Mouse (Mus musculus) liver, embryonic 14.5 days (tissue): ENCODE measurements around the gene Eml2. TPM values are rescaled to one million over a fixed set of nuclear protein-coding genes. Genes with fewer than 3 reads are reported as not detected.

ENCODE experiments used
- ATAC-seq: fragments of 200-750 bp; cut with Nextera tagmentation; 2 replicates; pipeline ENCODE4 v1.8.0; 2017; ENCODE audit warnings: moderate number of reproducible peaks, mild to moderate bottlenecking, moderate library complexity; ENCODE audit not compliant: insufficient read depth
- DNase-seq, 3 experiments: peaks; one replicate each; pipeline ENCODE4 v3.0.0-alpha.2; 2012 to 2013; ENCODE audit warnings: low read depth in 3 of 3, low spot score in 3 of 3
- H3K27ac ChIP-seq: fragments of 300-500 bp; sonication (generic); 2 replicates; pipeline ENCODE4 v1.5.1; 2014; ENCODE audit warnings: moderate library complexity, mild to moderate bottlenecking, control low read depth, inconsistent platforms
- H3K27me3 ChIP-seq: fragments of 300-500 bp; sonication (generic); 2 replicates; pipeline ENCODE4 v1.6.1; 2014; ENCODE audit warnings: mild to moderate bottlenecking, low read length, moderate library complexity; ENCODE audit not compliant: control insufficient read depth, insufficient read depth
- H3K36me3 ChIP-seq: fragments of 300-500 bp; sonication (generic); replicated peaks from 2 replicates; pipeline ENCODE4 v1.6.1; 2014; ENCODE audit warnings: low read depth; ENCODE audit not compliant: control insufficient read depth, insufficient read depth
- H3K4me1 ChIP-seq, 2 experiments: fragments of 200-500 bp in 1 of 2; fragments of 300-500 bp in 1 of 2; sonication (generic) in 1 of 2; replicated peaks; 2 replicates each; pipeline ENCODE4 v1.6.1; 2012 to 2014; ENCODE audit warnings: antibody characterized with exemption in 1 of 2, inconsistent platforms in 1 of 2, low read length in 1 of 2; ENCODE audit not compliant: control insufficient read depth in 2 of 2, insufficient read depth in 2 of 2
- H3K4me2 ChIP-seq: fragments of 300-500 bp; sonication (generic); 2 replicates; pipeline ENCODE4 v1.6.1; 2014; ENCODE audit warnings: low read depth, mild to moderate bottlenecking, control low read depth, moderate library complexity
- H3K4me3 ChIP-seq, 2 experiments: fragments of 200-500 bp in 1 of 2; fragments of 300-500 bp in 1 of 2; sonication (generic) in 1 of 2; 2 replicates each; pipeline ENCODE4 v1.5.1; 2012 to 2014; ENCODE audit warnings: low read depth in 2 of 2, low read length in 2 of 2, mild to moderate bottlenecking in 2 of 2, control low read depth in 1 of 2, inconsistent platforms in 1 of 2, moderate library complexity in 1 of 2; ENCODE audit not compliant: insufficient read depth in 1 of 2
- H3K9ac ChIP-seq: fragments of 300-500 bp; sonication (generic); replicated peaks from 2 replicates; pipeline ENCODE4 v1.6.1; 2014; ENCODE audit warnings: mild to moderate bottlenecking, control low read depth, moderate library complexity
- H3K9me3 ChIP-seq: fragments of 300-500 bp; sonication (generic); 2 replicates; pipeline ENCODE4 v1.6.1; 2016; ENCODE audit warnings: low read length, mixed read lengths; ENCODE audit not compliant: control insufficient read depth
- CTCF ChIP-seq: IDR thresholded peaks from 2 replicates; pipeline ENCODE4 v1.5.1; 2016; ENCODE audit warnings: antibody characterized with exemption, low read depth, control low read depth
- EP300 ChIP-seq: IDR thresholded peaks from 2 replicates; pipeline ENCODE4 v1.6.1; 2016; ENCODE audit warnings: antibody characterized with exemption, low read depth
- WGBS: fragments of 180-500 bp; shearing (Covaris S2); extraction: QIAGEN DNeasy Blood & Tissue Kit; methylation state at CpG from one replicate; pipeline ENCODE4 v1.1.7; 2014; ENCODE audit not compliant: insufficient replicate concordance; 5-methylcytosine and 5-hydroxymethylcytosine counted together
- polyA plus RNA-seq, 2 experiments: library from polyadenylated mRNA; depleted of rRNA in 1 of 2; stranded (reverse) in 1 of 2; unstranded in 1 of 2; fragments of >200 nt; fragmentation: Nextera tagmentation in 1 of 2; extraction: Ambion mirVana in 1 of 2; gene quantifications; 2 replicates each; pipeline versions ENCODE4 v1.2.1 to v1.2.3; 2012 to 2014

The Eml2 gene
- polyA plus RNA-seq, 2 experiments, result 0.98 to 7.3 TPM

DNA sequence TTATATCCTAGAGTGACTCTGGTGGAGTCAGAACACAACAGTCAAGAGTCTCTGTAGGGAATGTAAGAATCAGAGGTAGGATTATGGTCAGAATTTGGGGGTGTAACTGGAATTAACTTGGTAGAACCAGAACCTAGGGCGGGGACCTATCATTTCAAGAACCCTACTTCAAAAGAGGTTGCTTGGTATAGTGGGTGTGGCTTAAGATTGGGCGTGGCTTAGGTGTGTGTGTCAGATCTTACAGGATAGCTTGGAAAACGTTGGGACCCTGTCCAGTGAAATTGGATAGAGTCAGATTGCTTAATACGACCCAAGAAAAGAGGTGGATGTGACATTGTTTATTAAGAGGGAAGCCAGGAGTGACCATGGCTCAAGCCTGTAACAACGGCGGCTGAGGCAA is 3.7 kb downstream of the Eml2 start:
- no peak for ATAC-seq
- WGBS, result 36% methylated on average over 6 of the region's 6 CpGs
- H3K27ac ChIP-seq, result no peak overlapping the region
- DNase-seq, result no peak
- H3K36me3 ChIP-seq, result no peaks in the 10 kb centered on the region
- peaks cover 51% of the 10 kb centered on the region for H3K27me3 ChIP-seq
- H3K4me3 ChIP-seq, result peak overlapping the region in 1 of 2 experiments; percentile 16; a peak in 1 of 4 replicates
- peak overlapping the region; percentile 44 for H3K4me2 ChIP-seq
- H3K9me3 ChIP-seq, result no peaks in the 10 kb centered on the region
- no peak overlapping the region; the same call in 1 of the 2 replicates for H3K9ac ChIP-seq
- no peak for TF ChIP-seq EP300
- TF ChIP-seq CTCF, result no peak
- H3K4me1 ChIP-seq, result peaks cover 11 to 27% of the 10 kb centered on the region in 2 experiments

DNA sequence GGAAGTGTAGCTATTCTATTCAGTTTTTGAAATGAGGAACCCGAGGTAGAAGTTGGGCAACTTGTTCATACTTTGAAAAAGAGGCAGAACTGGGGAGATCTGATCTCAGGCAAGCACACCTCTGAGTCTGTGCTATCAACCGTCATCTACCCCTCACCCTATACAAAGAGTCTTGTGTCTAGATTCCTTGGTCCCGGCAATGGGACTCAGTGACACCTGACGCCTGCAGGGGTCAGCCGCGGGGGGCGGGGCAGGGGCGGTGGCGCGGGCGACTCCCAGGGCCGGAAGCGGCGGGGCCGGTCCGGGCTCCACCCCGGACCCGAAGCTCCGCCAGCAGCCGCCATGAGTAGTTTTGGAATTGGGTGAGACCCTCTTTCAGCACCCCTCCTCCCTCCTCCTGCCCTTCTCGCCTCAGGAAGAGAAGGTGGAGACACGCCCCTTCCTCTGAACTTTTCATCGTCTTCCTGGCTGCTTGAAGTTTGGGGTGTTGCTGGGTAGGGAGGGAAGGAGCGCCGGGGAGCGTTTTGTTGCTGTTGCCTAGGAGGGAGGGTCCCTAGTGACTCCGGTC is 4.7 kb downstream of the Eml2 start:
- H3K27ac ChIP-seq, result no peak overlapping the region
- peaks cover 43% of the 10 kb centered on the region for H3K27me3 ChIP-seq
- H3K4me1 ChIP-seq, result peaks cover 11 to 27% of the 10 kb centered on the region in 2 experiments
- H3K9me3 ChIP-seq, result no peaks in the 10 kb centered on the region
- TF ChIP-seq CTCF (0 out of 2 replicates have a peak, but pooled peaks have one; percentile 9), EP300 (no peak)
- H3K4me2 ChIP-seq, result peak overlapping the region; percentile 73
- peak overlapping the region; percentile 59 for H3K9ac ChIP-seq
- WGBS, result under 1% methylated on average over 27 of the region's 27 CpGs
- ATAC-seq, result peak; percentile 43; the same call in 1 of the 2 replicates
- peak overlapping the region; percentile 63 to 85 for H3K4me3 ChIP-seq
- H3K36me3 ChIP-seq, result no peaks in the 10 kb centered on the region
- DNase-seq, result no peak

DNA sequence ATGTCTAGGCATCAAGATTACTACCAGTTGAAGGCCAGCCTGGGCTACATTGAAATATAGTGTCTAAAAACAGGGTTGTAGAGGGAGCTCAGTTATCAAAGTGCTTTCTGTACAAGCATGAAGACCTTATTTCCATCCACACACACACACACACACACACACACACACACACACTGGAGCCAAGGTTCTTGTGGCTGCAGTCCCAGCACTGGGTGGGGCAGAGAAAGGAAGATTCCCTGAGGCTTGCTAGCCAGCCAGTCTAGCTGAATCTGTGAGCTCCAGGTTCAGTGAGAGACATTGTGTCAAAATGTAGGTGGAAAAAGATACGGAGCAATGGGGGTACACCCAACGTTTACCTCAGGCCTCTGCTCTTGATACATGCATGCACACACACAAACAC is 8.0 kb downstream of the Eml2 start:
- WGBS, result 74% methylated on average over 2 of the region's 2 CpGs
- no peak for ATAC-seq

DNA sequence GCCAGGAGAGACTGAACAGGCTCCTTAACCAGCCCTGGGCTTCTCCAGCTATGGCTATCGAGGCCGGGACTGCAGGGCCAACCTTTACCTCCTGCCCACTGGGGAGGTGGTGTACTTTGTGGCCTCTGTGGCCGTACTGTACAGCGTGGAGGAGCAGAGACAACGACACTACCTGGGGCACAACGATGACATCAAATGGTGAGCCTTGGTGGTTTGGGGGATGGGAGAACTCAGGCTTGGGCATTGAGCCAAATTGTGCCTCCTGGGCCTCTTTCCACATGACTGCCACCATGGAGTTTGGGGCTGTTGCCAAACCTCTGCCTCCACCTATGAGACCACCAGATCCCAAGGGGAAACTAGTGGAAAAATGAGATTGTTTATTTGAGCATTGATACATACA is 8.5 kb downstream of the Eml2 start:
- WGBS, result 74% methylated on average over 6 of the region's 6 CpGs
- H3K36me3 ChIP-seq, result no peaks in the 10 kb centered on the region
- ATAC-seq, result no peak
- H3K27ac ChIP-seq, result no peak overlapping the region
- H3K4me3 ChIP-seq, result no peak overlapping the region
- H3K9me3 ChIP-seq, result no peaks in the 10 kb centered on the region
- peaks cover 6 to 18% of the 10 kb centered on the region in 2 experiments for H3K4me1 ChIP-seq
- H3K27me3 ChIP-seq, result peaks cover 5% of the 10 kb centered on the region
- H3K9ac ChIP-seq, result no peak overlapping the region
- TF ChIP-seq CTCF, result no peak
- no peak for TF ChIP-seq EP300
- H3K4me2 ChIP-seq, result no peak overlapping the region
- no peak for DNase-seq

More for the DNA sequence above, 8.0 kb downstream of the Eml2 start:
- no peak for DNase-seq
- no peak overlapping the region for H3K4me2 ChIP-seq
- H3K27me3 ChIP-seq, result peaks cover 10% of the 10 kb centered on the region
- no peak overlapping the region for H3K9ac ChIP-seq
- H3K27ac ChIP-seq, result no peak overlapping the region
- no peak overlapping the region for H3K4me3 ChIP-seq
- H3K9me3 ChIP-seq, result no peaks in the 10 kb centered on the region
- H3K4me1 ChIP-seq, result peaks cover 11 to 23% of the 10 kb centered on the region in 2 experiments
- no peaks in the 10 kb centered on the region for H3K36me3 ChIP-seq
- no peak for TF ChIP-seq EP300
- TF ChIP-seq CTCF, result no peak

DNA sequence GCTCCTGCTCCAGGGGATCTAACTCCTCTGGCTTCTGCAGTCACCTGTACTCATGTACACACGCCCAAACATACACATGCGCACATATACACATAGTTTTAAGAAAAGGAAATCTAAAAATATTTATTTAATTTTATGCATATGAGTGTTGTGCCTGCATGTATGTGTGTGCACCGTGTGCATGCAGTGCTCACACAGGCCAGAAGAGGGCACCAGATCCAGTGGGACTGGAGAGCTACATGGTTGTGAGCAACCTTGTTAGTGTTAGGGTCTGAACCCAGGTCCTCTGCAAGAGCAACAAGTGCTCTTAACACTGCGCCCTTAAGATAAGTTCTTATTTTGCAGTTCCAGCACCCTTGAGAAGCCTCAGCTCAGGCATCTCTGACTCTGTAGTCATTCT is 18.5 kb downstream of the Eml2 start:
- H3K9me3 ChIP-seq, result no peaks in the 10 kb centered on the region
- no peaks in the 10 kb centered on the region for H3K36me3 ChIP-seq
- WGBS, result 75% methylated on average over 4 of the region's 4 CpGs
- H3K27me3 ChIP-seq, result no peaks in the 10 kb centered on the region
- H3K4me2 ChIP-seq, result no peak overlapping the region
- ATAC-seq (no peak), DNase-seq (no peak)
- no peak overlapping the region for H3K27ac ChIP-seq
- TF ChIP-seq CTCF, result peak; percentile 74
- TF ChIP-seq EP300, result no peak
- no peaks in the 10 kb centered on the region for H3K4me1 ChIP-seq
- H3K9ac ChIP-seq, result no peak overlapping the region
- no peak overlapping the region for H3K4me3 ChIP-seq
